Mouse (Mus musculus): Measurements from ENCODE around the gene Calm2.

Calm2 gene

DNA sequence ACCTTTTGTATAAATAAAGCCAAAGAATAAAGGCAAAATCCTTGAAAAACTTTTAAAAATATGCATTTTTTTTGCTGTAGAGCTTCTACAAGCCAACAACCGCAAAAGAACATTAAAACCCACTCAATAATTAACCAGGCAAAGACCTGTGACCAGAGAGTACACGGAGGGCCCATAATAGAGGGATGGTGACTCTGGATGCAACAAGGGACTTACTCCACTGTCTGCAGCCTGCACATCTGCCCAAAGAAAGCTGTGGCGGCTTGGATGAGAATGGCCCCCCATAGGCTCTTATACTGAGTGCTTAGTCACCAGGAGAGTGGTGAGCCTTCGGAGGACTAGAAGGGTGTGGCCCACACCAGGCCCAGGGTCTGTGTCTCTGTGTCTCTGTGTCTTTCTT lies 43.3 kb downstream of the Calm2 start:
- no peak for DNase-seq (ENCODE audit: low read depth, low spot score)

DNA sequence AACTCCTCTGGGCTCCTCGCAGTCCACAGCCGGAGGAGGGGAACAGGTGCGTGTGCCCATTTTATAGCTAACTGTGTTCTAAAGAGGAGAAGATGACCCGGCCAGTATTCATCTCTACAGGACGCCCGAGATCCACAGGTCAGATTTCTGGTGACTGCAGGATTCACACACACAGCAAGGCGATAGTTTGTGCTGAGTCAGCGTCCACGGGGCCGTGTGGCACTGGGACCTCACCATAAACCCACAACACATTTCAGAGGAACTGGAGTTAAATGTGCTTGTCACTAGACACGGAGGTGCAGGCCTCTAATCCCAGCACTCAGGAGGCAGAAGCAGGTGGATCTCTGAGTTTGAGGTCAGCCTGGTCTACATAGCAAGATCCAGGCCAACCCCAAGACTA lies 44.3 kb downstream of the Calm2 start:
- no peak for DNase-seq (ENCODE audit: low read depth, low spot score)

DNA sequence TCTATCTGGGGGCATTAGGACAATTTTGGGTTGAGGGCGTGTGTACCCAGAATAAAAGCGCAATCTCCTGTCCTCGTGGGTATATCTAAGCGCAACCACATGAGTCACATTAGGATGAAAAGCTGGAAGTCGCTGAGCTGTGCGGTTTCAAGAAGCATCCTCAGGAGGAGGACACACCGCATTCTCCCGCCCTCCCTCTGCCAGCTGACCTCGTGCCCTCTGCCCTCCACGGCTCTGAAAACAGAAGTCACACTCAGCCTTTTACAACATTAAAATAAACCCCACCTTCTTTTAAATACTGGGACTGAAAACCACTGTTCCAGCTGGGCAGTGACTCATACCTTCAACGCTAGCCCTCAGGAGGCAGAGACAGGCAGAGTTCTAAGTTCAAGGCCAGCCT lies 49.6 kb downstream of the Calm2 start:
- no peak for DNase-seq (ENCODE audit: low read depth, low spot score)

DNA sequence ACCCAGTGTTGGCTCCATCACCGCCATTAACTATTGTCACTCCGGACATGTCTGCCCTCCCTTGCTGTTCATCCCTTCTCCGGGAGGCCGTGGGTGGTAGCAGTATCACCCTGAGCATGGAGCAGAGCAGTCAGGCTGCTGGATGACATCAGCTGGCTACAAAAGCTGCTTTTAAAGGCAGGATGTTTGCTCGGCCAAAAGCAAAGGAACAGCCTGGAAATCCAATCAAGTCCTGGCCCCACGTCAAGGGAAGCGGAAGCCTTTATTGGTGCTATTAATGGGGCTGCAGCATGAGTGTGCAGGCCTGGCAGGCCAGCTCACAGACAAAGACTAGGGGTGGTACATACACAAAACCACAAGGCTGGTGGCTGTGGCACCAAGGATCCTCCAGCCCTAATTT lies 55.5 kb downstream of the Calm2 start:
- DNase-seq (ENCODE audit: low read depth, low spot score): peak; percentile 86

DNA sequence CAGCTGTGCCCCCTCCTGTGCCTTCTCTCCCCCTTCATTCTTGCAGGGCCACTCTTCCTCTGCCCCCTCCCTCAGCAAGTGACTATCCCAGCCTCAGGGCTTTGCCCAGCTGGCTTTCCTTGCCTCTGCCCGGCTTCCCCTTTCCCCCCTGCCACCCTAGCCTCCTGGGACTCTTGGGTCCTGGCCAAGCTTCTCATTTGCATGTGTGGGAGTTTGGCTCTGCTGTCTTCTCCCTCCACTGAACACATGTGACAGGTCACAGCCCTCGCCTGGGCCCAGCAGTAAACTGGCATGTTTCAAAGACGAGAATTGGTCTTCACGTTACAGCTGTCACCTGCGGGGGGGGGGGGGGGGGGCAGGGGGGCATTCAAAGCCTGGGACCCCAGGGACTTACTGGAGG lies 59.7 kb downstream of the Calm2 start:
- DNase-seq (ENCODE audit: low read depth, low spot score): peak; percentile 59

DNA sequence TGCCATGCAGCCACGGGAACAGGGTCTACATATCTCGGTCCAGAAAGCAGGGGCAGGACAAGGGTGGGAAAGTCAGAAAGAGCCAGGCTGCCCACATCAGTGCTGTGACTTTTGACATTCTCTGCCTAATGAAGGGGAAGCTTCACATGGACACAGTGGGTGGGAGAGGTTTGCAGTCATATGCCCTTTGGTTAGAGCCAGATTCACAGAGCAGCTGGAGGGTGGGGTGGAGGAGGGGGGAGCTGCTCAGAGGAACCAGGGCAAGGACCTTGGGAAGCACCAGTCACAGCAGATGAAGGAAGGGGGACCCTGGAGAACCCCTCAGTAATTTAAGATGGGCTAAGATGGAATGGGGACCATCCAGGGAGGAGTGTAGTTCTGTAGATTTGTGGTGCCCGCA lies 60.9 kb downstream of the Calm2 start:
- no peak for DNase-seq (ENCODE audit: low read depth, low spot score)
